Mouse (Mus musculus) layer of hippocampus, adult 9-11 months (tissue): ENCODE measurements around the gene Tmpo.
A peak's percentile ranks its signal among the peaks of the same experiment; 100 is the strongest.

Source experiments
- DNase-seq: peaks from one replicate; pipeline ENCODE4 v3.0.0; 2022

The Tmpo gene

DNA sequence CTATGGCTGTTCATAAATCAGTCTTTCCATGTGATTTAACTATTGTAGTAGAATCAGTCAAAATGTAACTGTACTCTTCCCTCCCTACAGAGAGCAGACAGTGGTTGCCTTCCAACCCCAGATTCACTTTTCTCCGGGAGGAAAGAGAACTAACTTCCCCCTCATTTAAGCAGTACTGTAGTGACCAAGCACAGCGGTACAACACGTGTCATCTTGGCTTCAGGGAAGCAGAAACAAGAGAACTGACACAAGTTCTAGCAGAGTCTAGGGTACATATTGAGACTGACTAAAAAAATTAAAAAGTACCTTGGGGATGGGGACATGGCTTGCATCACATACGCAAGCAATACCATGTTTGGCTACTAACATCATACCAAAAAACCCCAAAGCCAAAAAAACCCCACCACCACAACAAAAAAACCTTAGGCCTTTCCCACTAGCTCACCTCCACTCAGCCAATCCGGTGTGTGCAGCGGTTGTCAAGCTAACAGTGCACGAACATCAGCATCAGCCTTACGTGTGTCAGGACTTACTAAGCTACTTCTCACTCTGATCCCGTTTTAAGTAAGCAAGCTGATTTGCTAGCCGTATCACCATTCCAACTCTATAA is 27.1 kb downstream of the Tmpo start:
- no peak for DNase-seq

DNA sequence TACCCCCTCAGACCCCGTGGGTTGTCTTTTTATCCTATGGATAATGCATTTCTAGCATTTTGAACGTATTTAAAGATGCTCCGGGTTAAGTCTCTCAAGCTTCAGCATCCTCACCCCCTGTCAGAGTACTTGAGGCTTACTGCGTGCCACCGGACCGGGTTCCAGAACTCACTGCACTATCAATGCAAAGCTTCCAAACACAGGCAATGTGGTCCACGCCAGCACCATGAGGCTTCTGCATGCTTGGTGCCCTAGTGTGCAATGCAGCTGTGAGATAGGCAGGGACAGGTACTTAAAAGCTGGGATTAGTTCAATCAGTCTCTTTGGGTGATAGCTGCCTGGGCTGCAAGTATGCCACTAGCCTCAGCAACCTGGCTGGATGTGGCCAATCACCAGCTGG is 35.7 kb downstream of the Tmpo start:
- DNase-seq: no peak

DNA sequence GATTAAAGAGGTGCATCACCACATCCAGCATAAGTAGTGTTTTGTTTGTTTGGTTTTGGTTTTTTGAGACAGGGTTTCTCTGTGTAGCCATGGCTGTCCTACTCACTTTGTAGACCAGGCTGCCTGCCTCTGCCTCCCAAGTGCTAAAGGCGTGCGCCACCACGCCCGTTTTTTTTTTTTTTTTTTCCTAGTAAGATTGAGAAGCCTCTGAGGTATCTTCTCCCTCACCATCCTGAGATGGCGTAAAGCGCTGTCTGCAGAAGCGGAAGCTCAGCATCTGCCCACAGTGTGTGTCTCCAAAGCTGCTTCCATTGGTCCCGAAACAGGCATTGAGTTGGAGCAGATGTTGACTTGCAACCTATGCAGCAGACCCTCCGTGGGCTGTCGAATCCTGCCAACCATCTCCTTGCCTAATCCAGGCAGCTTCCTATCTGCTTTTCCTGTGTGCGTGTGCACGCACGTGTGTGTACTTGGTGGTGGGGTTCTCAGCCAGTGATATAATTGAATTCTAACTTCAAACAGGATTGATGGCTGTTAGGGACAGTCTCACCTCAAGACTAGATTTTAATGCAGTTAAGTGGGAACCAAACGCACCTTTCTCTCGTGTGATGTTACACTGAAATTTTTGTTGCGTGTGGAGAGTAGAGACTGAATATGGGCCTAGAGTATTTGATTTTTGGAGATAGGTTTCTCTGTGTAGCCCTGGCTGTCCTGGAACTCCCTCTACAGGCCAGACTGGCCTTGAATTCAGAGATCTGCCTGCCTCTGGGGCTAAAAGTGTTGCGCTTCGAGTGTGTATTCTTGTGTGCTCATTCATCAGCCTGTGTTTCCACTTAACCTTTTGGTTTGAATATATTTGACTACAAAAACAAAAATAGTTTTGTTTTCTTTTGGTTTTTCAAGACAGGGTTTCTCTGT is 37.5 kb downstream of the Tmpo start:
- no peak for DNase-seq

DNA sequence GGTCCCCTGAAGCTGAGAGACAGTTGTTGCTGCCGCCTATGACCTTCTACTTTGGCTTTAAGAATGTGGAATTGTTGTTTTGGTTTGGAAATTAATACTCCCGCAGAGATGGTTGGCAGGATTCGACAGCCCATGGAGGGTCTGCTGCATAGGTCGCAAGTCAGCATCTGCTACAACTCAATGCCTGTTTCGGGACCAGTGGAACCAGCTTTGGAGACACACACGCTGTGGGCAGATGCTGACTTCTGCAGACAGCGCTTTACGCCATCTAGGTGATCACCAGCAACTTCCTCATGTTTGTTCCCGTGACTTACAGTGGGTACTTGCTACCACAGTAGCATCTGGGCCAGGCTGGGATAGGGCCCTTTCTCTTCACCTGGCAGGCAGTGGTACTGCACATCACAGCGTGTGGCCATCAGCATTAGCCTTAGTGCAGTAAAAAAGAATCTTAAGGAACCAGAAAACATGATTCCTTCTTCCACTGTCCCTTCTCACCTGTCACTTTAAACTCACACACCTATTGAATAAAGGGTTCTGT is 38.4 kb downstream of the Tmpo start:
- DNase-seq: no peak

DNA sequence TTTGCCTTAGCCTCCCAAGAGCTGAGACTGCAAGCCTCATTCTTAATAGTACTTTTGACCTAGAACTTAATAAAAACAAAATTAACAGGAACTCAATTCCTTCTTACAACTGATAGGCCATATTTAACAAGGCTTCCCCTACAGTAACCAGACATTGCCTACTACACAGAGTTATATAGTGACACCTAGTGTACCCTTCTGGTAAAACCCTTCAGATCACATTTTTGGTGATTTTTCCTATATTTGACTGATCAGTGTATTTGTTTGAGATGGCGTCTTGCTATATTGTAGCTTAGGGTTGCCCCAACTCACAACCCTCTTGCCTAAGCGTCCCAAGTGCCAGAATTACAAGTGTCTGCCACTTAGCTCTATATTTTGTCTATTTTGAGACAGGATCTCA is 39.6 kb downstream of the Tmpo start:
- DNase-seq: no peak

DNA sequence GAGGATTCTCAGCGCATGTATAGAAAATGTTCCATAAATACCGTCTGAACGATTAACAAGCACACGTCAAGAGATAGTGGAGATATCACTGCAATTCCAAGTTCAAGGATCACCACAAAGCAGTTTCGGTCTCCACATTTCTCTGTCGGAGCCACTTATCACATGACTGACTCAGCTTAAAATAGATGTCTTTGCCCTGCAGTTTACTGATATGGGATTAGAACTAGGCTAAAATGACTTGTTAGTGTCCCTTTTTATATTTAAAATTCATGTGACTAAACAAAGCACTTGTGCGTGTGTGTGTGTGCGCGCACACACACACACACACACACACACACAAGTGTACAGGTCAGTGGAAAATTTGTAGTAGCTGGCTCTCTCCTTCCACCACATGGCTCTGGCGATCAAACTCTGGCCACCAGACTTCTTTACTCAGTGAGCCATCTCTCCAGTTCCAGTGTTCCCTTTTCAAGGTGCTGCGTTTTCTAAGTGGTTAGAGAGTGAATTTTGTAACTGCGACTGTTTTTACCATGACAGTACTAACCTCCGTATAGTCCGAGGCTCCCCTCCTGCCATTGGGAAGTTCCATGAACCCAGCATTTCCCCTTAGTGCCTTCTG is 41.9 kb downstream of the Tmpo start:
- no peak for DNase-seq

DNA sequence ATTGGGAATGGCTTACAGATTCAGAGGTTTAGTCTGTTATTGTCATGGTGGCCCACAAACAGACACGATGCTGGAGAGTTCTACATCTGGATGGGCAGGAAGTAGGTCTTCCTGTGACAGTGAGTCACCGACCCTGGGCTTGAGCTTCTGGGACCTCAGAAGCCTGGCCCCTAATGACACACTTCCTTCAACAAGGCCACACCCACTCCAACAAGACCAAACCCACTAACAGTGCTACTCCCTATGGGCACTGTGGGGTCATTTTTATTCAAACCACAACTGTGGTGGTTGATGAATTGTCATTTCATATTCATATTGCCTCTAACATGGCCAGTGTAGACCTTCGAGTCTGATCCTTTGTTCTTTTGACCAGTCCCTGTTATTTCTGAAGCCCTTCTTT is 42.8 kb downstream of the Tmpo start:
- no peak for DNase-seq

DNA sequence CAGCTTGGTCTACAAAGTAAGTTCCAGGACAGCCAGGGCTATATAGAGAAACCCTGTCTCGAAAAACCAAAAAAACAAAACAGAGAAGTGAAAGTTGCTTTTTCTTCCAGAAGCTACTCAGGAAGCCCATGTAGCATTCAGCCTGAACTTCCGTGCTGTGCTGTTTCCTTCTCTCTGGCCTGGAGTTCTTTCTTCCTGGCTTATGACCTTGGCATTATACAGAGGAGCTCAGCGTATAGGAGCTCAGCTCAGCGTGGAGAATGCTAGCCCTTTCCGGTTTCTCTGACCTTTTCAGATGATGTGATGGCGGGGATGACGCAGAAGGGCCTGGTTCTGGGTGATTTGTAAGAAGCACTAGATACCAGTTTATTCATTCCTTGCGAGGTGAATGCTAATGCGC is 43.7 kb downstream of the Tmpo start:
- peak; percentile 38 for DNase-seq

DNA sequence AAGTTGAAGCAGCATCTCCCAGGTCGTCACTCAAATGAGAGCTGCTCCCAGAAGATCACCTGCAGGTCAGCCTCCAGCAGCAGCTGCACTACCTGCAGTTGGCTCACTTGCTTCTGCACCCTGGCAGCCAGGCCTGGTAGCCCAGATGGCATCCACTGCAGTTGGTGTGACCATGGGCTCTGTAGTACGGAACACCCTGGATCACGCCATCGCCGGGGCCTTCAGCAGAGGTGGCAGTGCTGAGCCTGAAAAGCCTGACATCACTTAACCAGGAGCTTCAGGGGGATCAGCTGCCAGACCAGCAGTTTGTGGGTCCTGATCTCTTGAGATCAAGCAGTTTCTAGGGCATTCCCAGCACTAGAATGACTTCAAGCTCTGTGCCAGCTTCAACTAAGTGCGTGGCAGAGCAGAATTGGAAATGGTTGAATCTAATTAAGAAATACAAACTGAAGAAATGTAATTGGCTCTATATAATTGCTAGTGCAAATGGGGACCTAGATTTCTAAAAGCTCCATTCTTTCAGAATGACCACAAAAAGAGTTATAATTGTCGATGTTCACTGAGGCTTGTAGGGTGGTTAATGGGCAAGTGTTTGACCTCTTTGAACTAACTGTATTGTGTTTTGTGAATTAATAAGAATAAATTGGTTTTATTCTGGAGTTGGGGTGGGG is 45.7 kb downstream of the Tmpo start:
- no peak for DNase-seq

DNA sequence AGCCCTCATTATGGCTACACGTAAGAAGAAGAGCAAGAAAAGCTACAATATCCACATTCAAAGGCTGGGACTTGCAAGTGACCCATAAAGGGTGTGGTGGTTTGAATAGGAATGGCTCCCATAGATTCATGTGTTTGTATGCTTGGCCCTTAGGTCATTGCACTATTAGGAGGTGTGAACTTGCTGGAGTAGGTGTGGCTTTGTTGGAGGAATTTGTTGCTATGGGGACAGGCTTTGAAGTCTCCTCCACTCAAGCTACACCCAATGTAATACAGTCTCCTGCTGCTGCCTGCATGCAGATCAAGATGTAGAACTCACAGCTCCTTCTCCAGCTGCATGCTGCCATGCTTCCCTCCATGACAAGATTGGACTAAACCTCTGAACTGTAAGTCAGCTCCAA is 49.5 kb downstream of the Tmpo start:
- no peak for DNase-seq

DNA sequence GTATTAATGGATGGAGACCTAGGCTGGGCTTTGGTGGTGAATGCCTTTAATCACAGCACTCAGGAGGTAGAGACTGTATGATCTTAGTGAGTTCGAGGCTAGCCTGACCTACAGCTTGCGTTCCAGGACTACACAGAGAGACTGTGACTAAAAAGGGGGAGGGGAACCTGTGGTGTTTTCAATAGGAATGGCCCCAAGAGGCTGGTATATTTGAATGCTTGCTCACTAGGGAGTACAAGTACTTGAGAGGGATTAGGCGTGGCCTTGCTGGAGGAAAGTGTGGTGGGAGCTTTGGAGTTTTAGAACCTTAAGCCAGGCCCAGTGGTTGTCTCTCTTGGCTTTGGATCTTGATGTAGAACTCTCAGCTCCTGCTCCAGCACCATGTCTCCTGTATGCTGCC is 50.3 kb downstream of the Tmpo start:
- no peak for DNase-seq

DNA sequence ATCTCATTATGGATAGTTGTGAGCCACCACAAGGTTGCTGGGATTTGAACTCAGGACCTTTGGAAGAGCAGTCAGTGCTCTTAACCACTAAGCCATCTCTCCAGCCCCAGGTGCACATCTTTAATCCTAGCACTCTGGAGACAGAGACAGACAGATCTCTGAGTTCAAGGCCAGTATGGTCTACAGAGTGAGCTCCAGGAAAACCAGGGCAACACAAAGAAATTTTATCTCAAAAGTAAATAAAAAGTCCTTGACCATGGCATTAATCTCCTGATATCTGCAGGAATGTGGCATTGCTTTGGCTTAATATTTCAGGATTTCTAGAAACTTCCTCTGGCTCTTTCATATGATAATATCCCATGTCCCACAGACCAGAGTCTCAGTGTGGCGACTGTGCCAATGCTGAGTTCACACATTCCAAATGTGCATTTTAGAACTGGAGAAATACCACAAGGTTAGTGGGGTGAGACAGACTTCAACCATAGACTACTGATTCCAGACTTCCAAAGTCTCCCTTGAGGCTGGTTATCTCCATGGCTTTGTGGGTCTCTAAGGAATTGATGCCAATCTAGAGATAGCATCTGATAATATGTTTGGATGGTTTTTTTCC is 52.5 kb downstream of the Tmpo start:
- DNase-seq: no peak

DNA sequence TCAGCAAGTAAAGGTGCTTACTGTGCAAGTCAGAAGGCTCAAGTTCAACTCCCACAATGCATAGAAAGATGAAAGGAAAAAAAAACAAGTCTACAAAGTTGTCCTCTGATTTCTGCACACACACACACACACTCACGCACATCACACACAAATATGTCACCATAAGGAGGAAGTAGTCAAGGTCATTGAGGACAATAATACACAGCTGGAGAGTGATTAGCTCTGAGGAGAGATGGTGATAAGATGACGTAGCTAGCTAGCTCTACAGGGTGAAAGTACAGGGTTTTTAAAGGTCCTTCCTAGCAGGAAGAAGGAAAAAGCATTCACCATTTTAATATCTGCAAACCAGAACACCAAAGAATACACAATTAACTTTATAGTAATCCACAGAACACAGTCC is 53.7 kb downstream of the Tmpo start:
- DNase-seq: no peak

DNA sequence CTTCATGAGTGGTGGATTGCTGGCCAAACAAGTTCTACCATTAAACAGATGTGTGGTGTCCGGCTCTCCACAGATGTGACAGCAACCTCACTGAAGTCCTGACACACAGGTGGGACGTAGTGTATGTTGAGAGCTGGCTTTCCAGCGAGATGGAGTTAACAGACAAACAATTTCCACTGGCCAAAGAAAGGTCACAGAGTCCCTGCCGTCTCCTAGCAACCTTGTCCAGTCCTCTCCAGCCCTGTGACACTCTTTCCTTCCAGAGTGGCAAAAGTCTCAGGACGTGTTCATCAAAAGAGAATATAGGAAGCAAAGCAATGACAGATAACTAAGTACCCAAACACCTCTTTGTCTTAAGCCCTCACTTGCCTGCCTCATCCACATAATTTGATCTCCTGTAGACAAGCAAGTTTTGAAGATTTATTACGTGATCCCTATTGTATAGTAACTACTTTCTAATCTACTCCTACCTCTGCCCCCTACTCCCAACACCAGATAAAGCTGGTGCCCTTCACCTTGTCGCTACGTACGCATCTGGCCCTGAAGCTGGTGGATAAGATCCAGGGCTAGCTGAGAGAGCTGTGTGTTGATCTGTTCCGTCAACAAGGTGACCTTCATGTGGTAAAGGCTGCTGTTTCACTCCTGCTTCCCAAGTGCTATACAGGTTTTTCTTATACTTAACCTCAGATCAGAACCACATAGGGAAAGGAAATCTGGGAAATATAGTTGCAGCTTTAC is 54.3 kb downstream of the Tmpo start:
- no peak for DNase-seq

DNA sequence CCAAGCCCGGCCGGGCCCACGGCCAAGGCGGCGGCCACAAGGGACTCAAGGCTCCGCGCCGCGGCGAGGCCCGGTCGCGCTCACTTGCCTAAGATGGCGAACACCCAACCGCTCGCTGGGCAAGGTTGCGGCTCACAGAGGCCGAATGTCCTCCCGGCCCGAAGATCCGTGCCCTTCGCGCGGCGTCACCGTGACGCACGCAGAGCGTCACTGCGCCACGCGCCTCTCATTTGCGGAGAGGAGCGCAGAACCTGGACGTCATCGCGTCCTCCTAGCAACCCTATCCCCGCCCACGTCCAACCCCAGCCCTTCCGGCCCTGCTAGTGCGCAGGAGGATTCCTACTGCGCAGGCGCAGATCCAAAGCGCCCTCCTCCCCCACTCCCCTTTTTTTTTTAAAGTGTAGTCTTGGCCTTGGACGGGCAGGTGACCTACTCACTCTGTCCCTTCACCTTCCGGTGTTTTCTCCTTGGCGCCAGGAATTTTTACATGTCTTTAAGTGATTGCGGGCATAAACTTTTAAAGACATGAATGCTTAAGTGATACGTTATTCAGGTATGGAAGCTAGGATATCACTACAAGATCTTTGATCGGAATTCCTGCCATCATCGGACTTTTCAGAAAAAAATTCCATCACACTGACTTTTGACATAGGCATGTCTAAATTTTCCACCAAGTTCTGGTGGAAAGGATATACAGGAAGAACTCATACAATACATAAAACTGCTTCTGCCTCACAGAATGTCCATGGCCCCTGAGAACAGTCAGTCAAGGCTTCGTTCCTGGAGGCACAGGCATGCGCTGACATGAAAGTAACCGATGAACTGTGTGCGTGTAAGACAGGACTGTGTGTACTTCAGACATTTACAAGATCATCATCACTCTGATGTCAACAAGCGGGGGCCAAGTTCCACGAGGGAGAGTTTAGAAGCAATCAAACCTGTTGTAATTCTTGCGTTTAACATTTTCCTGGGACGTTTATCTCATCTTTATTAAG is 57.0 kb downstream of the Tmpo start, which contains the start of gene Slc25a3:
Gene Slc25a3 (minus strand): TSS at position 232 of the 995 bp plus-strand sequence.
- peak; percentile 99 for DNase-seq

DNA sequence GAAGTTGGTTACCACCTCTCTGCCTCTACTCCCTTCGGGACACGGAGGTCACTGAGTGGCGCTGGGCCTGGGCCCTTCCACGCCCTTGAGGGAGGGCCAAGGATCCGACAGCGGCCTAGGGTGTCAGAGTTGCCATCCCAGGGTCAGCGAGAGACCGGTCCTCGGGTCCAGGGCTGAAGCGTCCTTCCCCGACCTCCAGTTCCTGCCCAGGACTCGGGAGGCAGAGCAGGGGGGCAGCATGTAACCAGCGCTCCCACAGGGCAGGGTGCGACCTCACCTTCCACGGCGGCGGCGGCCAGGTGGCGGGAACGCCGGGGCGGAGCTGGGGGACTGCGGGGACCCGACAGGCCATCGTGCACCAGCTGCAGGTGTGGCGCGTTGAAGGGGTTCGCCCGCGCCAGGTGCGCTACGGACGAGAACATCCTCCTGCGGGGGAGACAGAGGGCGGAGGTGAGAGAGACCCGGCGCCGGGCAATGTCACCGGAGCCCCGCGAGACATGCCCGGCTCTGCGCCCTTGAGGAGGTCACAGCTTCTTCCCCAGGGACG is 57.8 kb downstream of the Tmpo start:
- DNase-seq: no peak

DNA sequence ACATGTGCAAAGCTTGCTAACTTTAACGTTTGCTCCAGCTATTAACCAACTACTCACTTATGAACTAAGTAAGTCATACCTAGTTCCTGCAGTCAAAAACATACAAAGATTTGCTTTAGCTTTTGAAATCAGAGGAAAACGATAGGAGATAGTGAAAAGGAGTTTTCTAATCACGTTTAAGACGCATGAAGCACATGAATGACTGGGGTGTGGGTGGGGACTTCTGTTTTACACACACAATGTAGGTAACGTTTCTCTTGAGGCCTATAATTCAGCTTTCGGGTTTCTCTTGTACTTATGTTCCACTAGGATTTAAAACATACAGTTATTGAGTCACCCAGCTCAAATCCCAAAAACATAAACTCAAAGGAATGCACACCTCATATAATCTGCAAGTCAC is 58.5 kb downstream of the Tmpo start:
- no peak for DNase-seq

DNA sequence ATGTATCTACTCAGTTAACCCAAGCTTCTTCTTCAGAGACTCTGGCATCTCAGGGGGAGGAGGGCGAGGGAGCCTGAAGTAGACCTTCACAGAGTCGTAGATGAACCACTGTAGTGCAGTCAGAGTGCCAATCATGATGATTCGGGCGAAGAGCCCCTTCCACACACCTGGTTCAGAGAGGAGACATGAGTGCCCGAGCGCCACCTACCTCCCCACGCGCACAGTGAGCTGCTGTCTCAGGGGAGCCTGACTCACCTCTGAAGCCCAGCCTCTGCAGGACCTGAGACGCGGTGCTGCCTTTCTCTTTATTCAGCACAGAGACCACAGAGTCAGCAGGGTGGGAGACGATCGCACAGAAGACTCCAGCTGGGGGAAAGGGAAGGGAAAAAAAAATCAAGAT is 64.2 kb downstream of the Tmpo start:
- no peak for DNase-seq

DNA sequence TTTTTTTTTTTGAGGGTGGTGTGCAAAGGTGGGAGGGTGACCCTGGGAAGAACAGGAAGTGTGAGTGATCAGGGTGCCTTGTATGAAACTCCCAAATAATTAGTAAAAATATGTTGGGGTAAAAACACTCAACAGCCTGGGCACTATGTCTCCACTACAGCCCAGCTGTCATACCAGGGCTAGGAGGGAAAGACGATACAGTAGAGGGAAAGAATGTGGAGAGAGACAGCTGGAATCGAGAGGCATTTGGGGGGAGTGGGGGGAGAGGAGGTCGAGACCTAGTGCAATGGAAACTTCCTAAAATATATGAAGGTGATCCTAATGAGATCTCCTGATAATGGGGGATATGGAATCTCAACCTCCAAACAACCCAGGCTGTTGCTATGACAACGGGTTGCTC is 71.3 kb downstream of the Tmpo start:
- DNase-seq: no peak

DNA sequence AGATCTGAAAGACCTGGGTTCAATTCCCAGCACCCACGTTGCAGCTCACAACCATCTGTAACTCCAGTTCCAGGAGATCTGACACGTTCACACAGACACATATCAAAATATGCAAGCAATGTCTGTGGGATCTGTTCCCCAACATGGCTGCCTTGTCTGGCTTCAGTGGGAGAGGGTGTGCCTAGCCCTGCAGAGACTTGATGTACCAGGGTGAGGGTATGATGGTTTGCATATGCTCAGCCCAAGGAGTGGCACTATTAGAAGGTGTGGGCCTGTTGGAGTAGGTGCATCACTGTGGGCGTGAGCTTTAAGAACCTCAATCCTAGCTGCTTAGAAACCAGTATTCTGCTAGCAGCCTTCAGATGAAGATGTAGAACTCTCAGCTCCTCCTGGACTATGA is 75.1 kb downstream of the Tmpo start:
- DNase-seq: no peak
